Mouse (Mus musculus): Measurements from ENCODE around the gene 2310034G01Rik. TPM values are rescaled to one million over a fixed set of nuclear protein-coding genes. Genes with fewer than 3 reads are reported as not detected.
A peak's percentile ranks its signal among the peaks of the same experiment; 100 is the strongest.

Gene 2310034G01Rik
- polyA plus RNA-seq, 1 experiment from 2014 or later, result 1.4 TPM

- Histone ChIP-seq H3K4me3 (replicated peaks) (no peak overlapping the region), H3K27ac (no peak overlapping the region), H3K27me3 (replicated peaks) (no peaks in the 10 kb centered on the region), H3K9ac (no peak overlapping the region), H3K9me3 (no peaks in the 10 kb centered on the region), H3K4me2 (no peak overlapping the region), H3K36me3 (peaks cover 85% of the 10 kb centered on the region), H3K4me1 (no peaks in the 10 kb centered on the region)
- no peak for ATAC-seq (ENCODE audit: insufficient read depth, low FRiP score, low read depth)
- 90% methylated on average over 9 of the region's 9 CpGs for WGBS
These were observed 32.2 kb upstream of the 2310034G01Rik start for GRCm38 (mm10) chr19:46382275-46382674.

- Histone ChIP-seq H3K9ac (no peak overlapping the region), H3K36me3 (peaks cover 40% of the 10 kb centered on the region), H3K9me3 (no peaks in the 10 kb centered on the region), H3K4me3 (replicated peaks) (no peak overlapping the region), H3K4me1 (no peaks in the 10 kb centered on the region), H3K27ac (no peak overlapping the region), H3K27me3 (replicated peaks) (no peaks in the 10 kb centered on the region), H3K4me2 (no peak overlapping the region)
- ATAC-seq (ENCODE audit: insufficient read depth, low FRiP score, low read depth), result no peak
- 23% methylated on average over 4 of the region's 4 CpGs for WGBS
These were observed 25.8 kb upstream of the 2310034G01Rik start for GRCm38 (mm10) chr19:46375891-46376290.

GRCm38 (mm10) chr19:46375489-46375888 lies 25.4 kb upstream of the 2310034G01Rik start:
- no peak overlapping the region for H3K4me3 ChIP-seq (replicated peaks)
- no peak overlapping the region for H3K4me2 ChIP-seq
- H3K9ac ChIP-seq, result no peak overlapping the region
- WGBS, result 52% methylated on average over 5 of the region's 5 CpGs
- no peaks in the 10 kb centered on the region for H3K4me1 ChIP-seq
- peaks cover 36% of the 10 kb centered on the region for H3K36me3 ChIP-seq
- no peak for ATAC-seq (ENCODE audit: insufficient read depth, low FRiP score, low read depth)
- H3K9me3 ChIP-seq, result no peaks in the 10 kb centered on the region
- no peak overlapping the region for H3K27ac ChIP-seq
- H3K27me3 ChIP-seq (replicated peaks), result no peaks in the 10 kb centered on the region

GRCm38 (mm10) chr19:46374477-46375088 lies 24.5 kb upstream of the 2310034G01Rik start:
- Histone ChIP-seq H3K27me3 (replicated peaks) (no peaks in the 10 kb centered on the region), H3K27ac (no peak overlapping the region), H3K9ac (no peak overlapping the region), H3K4me1 (no peaks in the 10 kb centered on the region), H3K36me3 (peaks cover 27% of the 10 kb centered on the region), H3K4me3 (replicated peaks) (no peak overlapping the region), H3K9me3 (no peaks in the 10 kb centered on the region), H3K4me2 (no peak overlapping the region)
- WGBS, result 58% methylated on average over 21 of the region's 21 CpGs
- ATAC-seq (ENCODE audit: insufficient read depth, low FRiP score, low read depth), result no peak

- 21% methylated on average over 4 of the region's 4 CpGs for WGBS
- H3K9ac ChIP-seq, result no peak overlapping the region
- H3K27me3 ChIP-seq (replicated peaks), result no peaks in the 10 kb centered on the region
- H3K4me2 ChIP-seq, result no peak overlapping the region
- no peak overlapping the region for H3K27ac ChIP-seq
- no peak for ATAC-seq (ENCODE audit: insufficient read depth, low FRiP score, low read depth)
- no peaks in the 10 kb centered on the region for H3K9me3 ChIP-seq
- H3K36me3 ChIP-seq, result no peaks in the 10 kb centered on the region
- H3K4me3 ChIP-seq (replicated peaks), result no peak overlapping the region
- no peaks in the 10 kb centered on the region for H3K4me1 ChIP-seq
These were observed 19.1 kb upstream of the 2310034G01Rik start for GRCm38 (mm10) chr19:46369204-46369603.

DNA sequence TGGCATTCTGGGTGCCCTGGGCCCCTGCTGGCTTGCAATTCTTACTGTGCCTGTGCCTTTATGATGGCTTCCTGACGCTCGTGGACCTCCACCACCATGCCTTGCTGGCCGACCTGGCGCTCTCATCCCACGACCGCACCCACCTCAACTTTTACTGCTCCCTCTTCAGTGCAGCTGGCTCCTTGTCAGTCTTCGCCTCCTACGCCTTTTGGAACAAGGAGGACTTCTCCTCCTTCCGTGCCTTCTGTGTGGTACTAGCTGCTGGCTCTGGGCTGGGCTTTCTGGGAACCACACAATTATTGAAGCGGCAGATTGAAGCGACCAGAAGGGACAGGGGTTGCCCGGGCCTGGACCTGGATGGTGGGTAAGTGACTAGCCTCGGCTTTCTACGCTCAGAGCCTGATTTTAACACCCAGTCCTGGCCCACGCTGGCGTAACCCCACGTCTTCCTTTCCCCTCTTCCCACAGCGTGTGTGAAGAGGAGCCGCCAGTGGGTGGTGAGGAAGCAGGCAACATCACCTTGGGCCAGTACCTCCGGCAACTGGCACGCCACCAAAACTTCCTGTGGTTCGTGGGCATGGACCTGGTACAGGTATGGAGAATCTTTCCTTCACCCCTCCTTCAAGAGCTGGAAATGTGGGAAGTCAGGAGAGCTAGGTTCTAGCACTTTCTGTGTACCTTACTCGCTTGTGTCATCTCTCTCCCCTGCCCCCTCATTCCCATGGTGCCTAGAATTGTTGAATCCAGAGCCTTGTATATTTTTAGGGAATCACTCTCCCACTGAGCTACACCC lies 17.9 kb upstream of the 2310034G01Rik start:
- H3K27ac ChIP-seq, result no peak overlapping the region
- H3K36me3 ChIP-seq, result no peaks in the 10 kb centered on the region
- no peak for ATAC-seq (ENCODE audit: insufficient read depth, low FRiP score, low read depth)
- WGBS, result 86% methylated on average over 23 of the region's 23 CpGs
- no peaks in the 10 kb centered on the region for H3K9me3 ChIP-seq
- H3K4me2 ChIP-seq, result no peak overlapping the region
- no peaks in the 10 kb centered on the region for H3K27me3 ChIP-seq (replicated peaks)
- H3K4me3 ChIP-seq (replicated peaks), result no peak overlapping the region
- no peak overlapping the region for H3K9ac ChIP-seq
- no peaks in the 10 kb centered on the region for H3K4me1 ChIP-seq

GRCm38 (mm10) chr19:46363294-46364009 lies 13.3 kb upstream of the 2310034G01Rik start:
- Histone ChIP-seq H3K27ac (no peak overlapping the region), H3K4me3 (replicated peaks) (no peak overlapping the region), H3K9ac (no peak overlapping the region), H3K9me3 (no peaks in the 10 kb centered on the region), H3K4me1 (peaks cover 2% of the 10 kb centered on the region; the same call in 1 of the 2 replicates), H3K36me3 (no peaks in the 10 kb centered on the region), H3K27me3 (replicated peaks) (no peaks in the 10 kb centered on the region), H3K4me2 (no peak overlapping the region)
- 77% methylated on average over 11 of the region's 11 CpGs for WGBS
- ATAC-seq (ENCODE audit: insufficient read depth, low FRiP score, low read depth), result no peak

GRCm38 (mm10) chr19:46362104-46362503 lies 12.0 kb upstream of the 2310034G01Rik start:
- H3K9ac ChIP-seq, result no peak overlapping the region
- no peak overlapping the region for H3K4me3 ChIP-seq (replicated peaks)
- peaks cover 8% of the 10 kb centered on the region; the same call in 1 of the 2 replicates for H3K4me1 ChIP-seq
- H3K36me3 ChIP-seq, result no peaks in the 10 kb centered on the region
- no peak overlapping the region for H3K27ac ChIP-seq
- no peaks in the 10 kb centered on the region for H3K9me3 ChIP-seq
- WGBS, result 83% methylated on average over 8 of the region's 8 CpGs
- no peak overlapping the region for H3K4me2 ChIP-seq
- no peak for ATAC-seq (ENCODE audit: insufficient read depth, low FRiP score, low read depth)
- no peaks in the 10 kb centered on the region for H3K27me3 ChIP-seq (replicated peaks)

DNA sequence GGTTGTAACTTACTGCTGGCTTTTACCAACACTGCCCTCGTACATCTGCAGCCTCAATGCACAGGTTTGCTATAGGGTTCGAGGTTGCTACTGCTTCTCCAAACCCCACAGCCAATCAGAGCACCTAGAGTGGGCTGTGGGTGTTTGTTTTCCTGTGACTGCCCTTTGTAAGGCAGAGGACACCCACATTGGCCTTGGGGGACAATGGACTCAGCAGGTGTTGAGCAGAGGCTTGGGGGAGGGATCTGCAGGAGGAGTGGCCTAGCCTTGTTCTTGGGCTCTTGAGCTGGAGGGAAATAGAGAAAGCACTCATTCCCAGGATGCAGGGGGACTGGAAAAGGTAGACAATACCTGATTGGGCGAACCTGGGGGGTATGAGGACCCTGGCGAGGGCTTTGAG lies 8.3 kb upstream of the 2310034G01Rik start:
- H3K9me3 ChIP-seq, result no peaks in the 10 kb centered on the region
- no peak for ATAC-seq (ENCODE audit: insufficient read depth, low FRiP score, low read depth)
- H3K4me3 ChIP-seq (replicated peaks), result no peak overlapping the region
- peak overlapping the region; percentile 88 for H3K4me2 ChIP-seq
- H3K4me1 ChIP-seq, result peaks cover 8% of the 10 kb centered on the region; the same call in 1 of the 2 replicates
- H3K27me3 ChIP-seq (replicated peaks), result peaks cover 3% of the 10 kb centered on the region; the same call in 1 of the 2 replicates
- H3K9ac ChIP-seq, result no peak overlapping the region
- 63% methylated on average over 4 of the region's 4 CpGs for WGBS
- no peaks in the 10 kb centered on the region for H3K36me3 ChIP-seq
- H3K27ac ChIP-seq, result peak overlapping the region; percentile 46

DNA sequence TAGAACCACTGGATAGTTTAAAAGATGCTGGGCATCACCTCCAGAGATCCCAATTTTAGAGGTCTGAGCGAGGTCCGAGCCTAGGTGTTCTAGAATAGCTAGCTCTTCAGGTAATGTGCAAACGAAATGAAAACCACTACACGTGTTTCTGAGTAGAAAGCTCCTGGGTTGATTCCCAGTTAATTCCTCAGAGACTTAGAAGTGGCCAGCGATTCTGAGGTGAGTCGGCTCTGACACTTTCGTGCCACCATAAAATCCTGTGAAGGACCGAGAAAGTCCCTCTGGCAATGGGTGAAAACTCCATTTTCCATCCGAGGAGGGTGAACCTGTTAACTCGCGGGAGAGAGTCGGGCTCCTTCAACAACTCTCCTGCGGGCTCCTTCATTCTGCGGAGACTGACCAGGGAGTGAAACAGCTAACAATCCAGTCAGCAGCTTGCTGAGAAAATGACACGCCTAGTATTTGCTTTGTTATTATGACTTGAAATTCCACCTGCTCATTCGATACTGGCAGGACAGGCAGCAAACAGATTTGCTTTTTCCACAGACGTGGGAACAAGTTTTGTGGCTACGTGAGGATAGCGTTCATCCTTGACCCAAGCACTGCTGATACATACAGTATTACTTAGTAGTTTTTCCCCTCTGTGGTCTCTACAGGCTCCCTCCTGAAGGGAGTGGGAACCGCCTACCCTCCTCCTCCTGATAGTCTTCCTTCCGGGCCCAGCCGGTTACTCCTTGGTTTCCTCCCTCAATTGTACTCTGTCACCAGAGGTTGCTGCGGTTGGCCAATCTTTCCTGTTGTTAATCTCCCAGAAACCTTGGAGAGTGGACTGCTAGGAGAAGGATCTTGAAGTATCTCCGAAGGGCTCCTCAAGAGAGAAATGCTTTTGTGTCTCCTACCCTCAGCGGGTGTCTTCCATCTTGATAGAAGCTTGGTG lies 7.5 kb upstream of the 2310034G01Rik start:
- ATAC-seq (ENCODE audit: insufficient read depth, low FRiP score, low read depth), result peak; percentile 57; the same call in 1 of the 2 replicates

GRCm38 (mm10) chr19:46356701-46357138 lies 6.6 kb upstream of the 2310034G01Rik start:
- peaks cover 3% of the 10 kb centered on the region; the same call in 1 of the 2 replicates for H3K27me3 ChIP-seq (replicated peaks)
- H3K4me3 ChIP-seq (replicated peaks), result peak overlapping the region; percentile 53
- H3K9ac ChIP-seq, result peak overlapping the region; percentile 1; the same call in 1 of the 2 replicates
- peaks cover 8% of the 10 kb centered on the region; the same call in 1 of the 2 replicates for H3K4me1 ChIP-seq
- no peaks in the 10 kb centered on the region for H3K9me3 ChIP-seq
- peak overlapping the region; percentile 46 for H3K27ac ChIP-seq
- H3K4me2 ChIP-seq, result peak overlapping the region; percentile 88
- ATAC-seq (ENCODE audit: insufficient read depth, low FRiP score, low read depth), result peak; percentile 89
- no peaks in the 10 kb centered on the region for H3K36me3 ChIP-seq
- under 1% methylated on average over 29 of the region's 29 CpGs for WGBS

More for the DNA sequence above, 7.5 kb upstream of the 2310034G01Rik start:
- peak overlapping the region; percentile 46 for H3K27ac ChIP-seq
- peaks cover 8% of the 10 kb centered on the region; the same call in 1 of the 2 replicates for H3K4me1 ChIP-seq
- peak overlapping the region; percentile 88 for H3K4me2 ChIP-seq
- peak overlapping the region; percentile 1; the same call in 1 of the 2 replicates for H3K9ac ChIP-seq
- H3K27me3 ChIP-seq (replicated peaks), result peaks cover 3% of the 10 kb centered on the region; the same call in 1 of the 2 replicates
- peak overlapping the region; percentile 53 for H3K4me3 ChIP-seq (replicated peaks)
- WGBS, result 16% methylated on average over 25 of the region's 25 CpGs
- no peaks in the 10 kb centered on the region for H3K36me3 ChIP-seq
- no peaks in the 10 kb centered on the region for H3K9me3 ChIP-seq

All from stomach, embryonic 15.5 days (tissue).